Mouse (Mus musculus) cerebellum, postnatal 4 days (tissue): ENCODE results near the gene Foxj2.

Experiments
- DNase-seq, 2 experiments: peaks; one replicate each; pipeline ENCODE4 v3.0.0; 2022; ENCODE audit warnings: low spot score in 2 of 2, mixed read lengths in 1 of 2

Gene Foxj2

DNA sequence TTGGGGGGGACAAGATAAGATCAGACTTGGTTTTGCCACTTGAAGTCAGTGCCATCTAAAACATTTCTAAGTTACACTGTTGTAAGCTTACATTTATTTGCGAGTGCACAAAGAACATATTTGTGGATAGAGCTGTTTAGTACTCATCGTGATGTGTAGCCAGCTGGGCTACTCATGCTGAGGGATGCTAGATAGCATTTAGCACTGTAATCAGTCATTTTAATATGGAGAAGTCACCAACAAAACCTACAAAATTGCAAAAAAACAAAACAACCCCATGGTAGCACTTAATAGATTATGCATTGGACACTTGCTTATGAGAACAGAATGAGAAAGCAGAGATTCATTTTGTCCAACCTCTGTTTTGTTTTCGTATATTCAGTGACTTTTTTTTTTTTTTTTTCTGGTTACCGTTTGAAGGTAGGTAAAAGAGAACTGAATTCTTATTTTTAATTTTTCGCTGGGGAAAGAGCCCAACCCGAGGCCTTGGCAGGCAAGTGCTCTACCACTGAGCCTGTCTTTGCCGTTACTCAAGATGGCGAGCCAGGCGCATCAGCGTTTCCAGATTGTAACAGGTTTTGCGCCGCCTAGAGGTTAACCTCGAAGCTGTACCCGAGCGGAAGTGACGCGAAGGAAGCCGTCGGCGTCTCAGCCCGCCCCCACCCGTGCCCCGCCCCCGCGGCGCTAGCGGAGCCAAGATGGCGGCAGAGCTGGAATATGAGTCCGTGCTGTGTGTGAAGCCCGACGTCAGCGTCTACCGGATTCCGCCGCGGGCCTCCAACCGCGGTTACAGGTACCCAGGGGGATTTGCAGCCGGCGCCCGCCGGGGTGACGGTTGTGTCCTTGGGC, 54.4 kb downstream of the Foxj2 start, which contains the start of gene Necap1:
TSS of gene Necap1 (plus strand) at position 604 of the 849 bp plus-strand sequence.
- peak; percentile 97 to 99 for DNase-seq

GRCm38 (mm10) chr6:122874720-122875389, 55.1 kb downstream of the Foxj2 start:
- DNase-seq: peak in 1 of 2 experiments; percentile 25

- no peak for DNase-seq
Observed at GRCm38 (mm10) chr6:122879141-122879735, 59.5 kb downstream of the Foxj2 start.

DNA sequence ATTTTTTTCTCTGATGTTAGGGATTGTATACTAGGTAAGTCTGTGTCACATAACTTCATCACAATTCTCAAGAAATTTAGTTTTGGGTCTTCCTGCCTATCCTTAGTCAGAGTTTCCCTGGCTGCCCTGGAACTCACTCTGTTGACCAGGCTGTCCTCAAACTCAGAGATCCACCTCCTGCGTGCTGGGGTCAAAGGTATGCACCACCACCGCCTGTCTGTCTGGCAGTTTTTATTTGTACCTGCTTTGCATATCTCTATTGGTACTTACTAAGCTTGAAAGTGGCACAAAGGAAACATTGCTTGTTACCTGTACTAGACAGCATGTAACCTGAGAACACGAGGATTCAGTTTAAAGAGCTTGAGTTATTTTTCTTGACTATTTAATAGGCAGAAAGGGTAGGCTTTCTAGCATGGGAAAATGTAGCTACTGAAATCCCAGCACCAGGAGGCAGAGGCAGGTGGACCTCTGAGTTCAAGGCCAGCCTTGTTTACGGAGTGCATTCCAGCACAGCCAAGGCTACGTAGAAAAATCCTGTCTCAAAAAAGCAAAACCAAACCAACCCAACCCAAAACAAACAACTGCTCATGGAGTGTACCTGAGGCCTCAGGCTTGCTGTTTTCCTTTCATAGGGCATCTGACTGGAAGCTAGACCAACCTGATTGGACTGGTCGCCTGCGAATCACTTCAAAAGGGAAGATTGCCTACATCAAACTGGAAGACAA, 60.2 kb downstream of the Foxj2 start:
- no peak for DNase-seq

GRCm38 (mm10) chr6:122881287-122881686, 61.6 kb downstream of the Foxj2 start:
- DNase-seq: no peak

DNA sequence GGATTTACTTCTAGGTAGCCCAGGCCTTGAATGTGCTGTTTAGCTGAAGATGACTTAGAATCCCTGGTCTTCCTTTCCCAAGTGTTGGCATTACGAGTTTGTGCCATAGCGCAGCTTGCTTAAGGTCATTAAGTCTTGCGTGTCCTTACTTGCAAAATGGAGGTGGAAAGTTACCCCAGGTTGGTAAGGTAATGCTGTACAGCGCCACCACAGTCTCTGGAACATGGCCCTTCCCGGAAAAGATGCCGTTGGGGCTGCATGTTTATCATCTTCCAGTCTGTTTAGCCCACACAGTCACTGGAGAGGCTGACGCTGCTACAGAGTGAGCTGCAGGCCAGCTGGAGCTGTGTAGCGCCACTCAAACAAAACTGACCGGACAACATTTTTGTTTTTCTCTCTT, 63.9 kb downstream of the Foxj2 start:
- no peak for DNase-seq

GRCm38 (mm10) chr6:122889599-122889998, 69.9 kb downstream of the Foxj2 start:
- DNase-seq: no peak

DNA sequence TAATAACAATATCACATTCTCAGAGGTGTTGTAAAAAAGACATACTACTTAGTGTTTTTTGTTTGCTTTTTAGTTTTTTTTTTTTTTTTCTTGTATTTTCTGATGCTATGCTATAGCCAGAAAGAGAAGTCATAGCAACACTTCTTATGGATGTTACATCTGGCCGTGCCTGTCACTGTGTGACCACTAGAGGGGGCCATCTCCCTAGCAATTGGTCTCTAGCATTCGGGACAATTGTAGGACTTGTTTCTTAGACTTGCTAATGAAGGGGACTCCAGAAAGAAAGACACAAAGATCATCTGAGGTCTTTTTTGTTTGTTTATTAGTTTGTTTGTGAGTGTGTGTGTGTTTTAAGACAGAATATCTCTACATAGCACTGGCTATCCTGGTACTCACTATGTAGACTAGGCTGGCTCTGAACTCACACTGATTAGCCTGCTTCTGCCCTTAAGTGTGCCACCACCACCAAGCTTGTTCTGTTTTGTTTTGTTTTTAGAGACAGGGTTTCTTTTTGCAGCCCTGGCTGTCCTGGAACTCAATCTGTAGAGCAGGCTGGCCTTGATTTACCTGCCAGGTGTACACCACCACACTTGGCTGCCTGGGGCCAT, 72.8 kb downstream of the Foxj2 start:
- peak; percentile 47 to 73 for DNase-seq
